In the genomic region with DNA sequence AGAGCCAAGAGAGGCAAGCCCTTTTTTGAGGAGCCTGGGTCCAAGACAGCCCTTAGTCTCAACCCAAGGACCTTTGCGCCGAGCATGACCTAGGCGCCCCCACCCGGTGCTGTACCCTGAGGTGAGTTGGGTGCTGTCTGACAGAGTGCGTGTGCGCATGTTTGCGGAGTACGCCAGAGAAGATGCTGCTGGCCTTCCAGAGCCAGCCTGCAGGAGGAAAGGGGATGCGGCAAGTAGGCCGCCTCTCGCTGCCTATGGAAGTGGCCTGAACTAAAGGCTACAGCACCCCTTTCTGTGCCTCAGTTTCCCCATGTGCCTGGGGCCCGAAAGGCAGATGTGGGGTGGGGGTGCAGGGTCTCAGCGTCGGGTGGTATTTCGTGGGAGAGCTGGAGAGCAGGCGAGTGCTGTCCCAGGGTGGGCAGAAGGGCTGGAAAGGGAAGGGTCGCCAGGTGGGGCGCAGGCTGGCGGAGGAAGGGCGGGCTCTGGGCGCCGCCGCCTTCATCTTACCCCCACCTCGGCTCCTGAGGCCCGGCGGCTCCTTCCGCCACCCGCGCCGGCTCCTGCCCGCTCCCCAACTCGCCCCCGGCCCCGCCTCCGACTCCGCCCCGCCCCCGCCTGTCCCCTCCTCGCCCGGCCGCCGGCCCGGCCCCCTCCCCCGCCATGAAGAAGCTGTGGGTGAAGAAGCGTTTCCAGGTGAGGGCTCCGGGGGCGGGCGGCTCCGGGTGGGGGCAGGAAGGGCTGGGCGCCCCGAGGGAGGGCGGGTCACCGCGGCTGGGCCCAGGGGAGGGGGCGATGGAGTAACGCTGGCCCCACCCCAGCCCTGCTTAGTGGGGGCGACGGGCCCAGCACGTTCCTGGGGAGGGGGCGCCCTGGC, we compare ENCODE assay signal across 8 mouse cellular contexts. TPM values are rescaled to one million over a fixed set of nuclear protein-coding genes. Genes with fewer than 3 reads are reported as not detected.
A peak's percentile ranks its signal among the peaks of the same experiment; 100 is the strongest.
DNase-seq lines count a peak whose midpoint lies in the region; ATAC-seq and TF ChIP-seq lines count a peak whose summit lies in the region.

No protein-coding gene starts in this region.

- no peaks in the 10 kb centered on the region for H3K36me3 ChIP-seq in intestine, embryonic 14.5 days (ENCODE audit: control insufficient read depth, insufficient read depth, low read length)

- DNase-seq in right cerebral cortex, adult 18-20 months = peak; percentile 62
- no peak for DNase-seq in right cerebral cortex, postnatal 36 days (ENCODE audit: low spot score in 2 of 2)
- peak; percentile 67 for DNase-seq in brain, embryonic 14.5 days (ENCODE audit: low read depth)
- no peak for DNase-seq in intestine, embryonic 14.5 days (ENCODE audit: low spot score)
- DNase-seq in lung, postnatal 10 days = peak; percentile 40
- DNase-seq in thymus, postnatal 25 days = peak; percentile 37
- no peak for DNase-seq in T-cell, adult 2 months (ENCODE audit: low spot score)

- H3K4me3 ChIP-seq in embryonic fibroblast, embryonic 13.5 days (ENCODE audit: insufficient read depth, low read length) = peak overlapping the region; percentile 68
- peak overlapping the region; percentile 63 for H3K4me3 ChIP-seq in intestine, embryonic 14.5 days (ENCODE audit: low read depth, low read length)

- TF ChIP-seq CTCF in brain, embryonic 14.5 days (IDR thresholded peaks at IDR 0.05; ENCODE audit: borderline replicate concordance, extremely low read depth, insufficient read depth, insufficient read length) = 0 out of 2 replicates have a peak, but pooled peaks have one; percentile 19
- TF ChIP-seq CTCF in embryonic fibroblast, embryonic 13.5 days (IDR thresholded peaks at IDR 0.05; ENCODE audit: borderline replicate concordance, insufficient read depth, low read length) = no peak

- peaks cover 6% of the 10 kb centered on the region; the same call in 1 of the 2 replicates for H3K27me3 ChIP-seq in intestine, embryonic 14.5 days (replicated peaks; ENCODE audit: control insufficient read depth, insufficient read depth, low read length)

- 4% methylated on average over 35 of the region's 60 CpGs for WGBS in intestine, embryonic 14.5 days

- peak overlapping the region; percentile 56; the same call in 1 of the 2 replicates for H3K27ac ChIP-seq in embryonic fibroblast, embryonic 13.5 days (ENCODE audit: insufficient read depth, low read length)
- H3K27ac ChIP-seq in intestine, embryonic 14.5 days (ENCODE audit: low read depth) = peak overlapping the region; percentile 63

- 0 out of 2 replicates have a peak, but pooled peaks have one; percentile 24 for TF ChIP-seq POLR2A in brain, embryonic 14.5 days (IDR thresholded peaks at IDR 0.05; ENCODE audit: borderline replicate concordance, extremely low read depth, insufficient read depth, insufficient read length, poor library complexity, severe bottlenecking)
- peak; percentile 24; the same call in 1 of the 2 replicates for TF ChIP-seq POLR2A in embryonic fibroblast, embryonic 13.5 days (IDR thresholded peaks at IDR 0.05; ENCODE audit: low read depth, low read length)

- peak; percentile 47 for ATAC-seq in intestine, embryonic 14.5 days (replicated peaks; ENCODE audit: low FRiP score, low TSS enrichment, low read depth)

- H3K4me1 ChIP-seq in embryonic fibroblast, embryonic 13.5 days (ENCODE audit: control insufficient read depth, insufficient read depth, low read length) = peaks cover 6% of the 10 kb centered on the region; the same call in 1 of the 2 replicates
- H3K4me1 ChIP-seq in intestine, embryonic 14.5 days (replicated peaks; ENCODE audit: control insufficient read depth, insufficient read depth, low read length) = peaks cover 22% of the 10 kb centered on the region; the same call in 1 of the 2 replicates

- H3K9ac ChIP-seq in intestine, embryonic 14.5 days (ENCODE audit: low read length) = peak overlapping the region; percentile 56

- no peaks in the 10 kb centered on the region for H3K9me3 ChIP-seq in intestine, embryonic 14.5 days (ENCODE audit: control insufficient read depth, low read length)

- peak overlapping the region; percentile 86 for H3K4me2 ChIP-seq in intestine, embryonic 14.5 days (ENCODE audit: low read length)

RNA-seq across cellular contexts. Expression of a gene that starts 6.6 kb away (rescaled TPM):
- polyA plus RNA-seq in brain, embryonic 14.5 days (2012; rRNA removed) = 49.2 and 56.1 TPM in 2 replicates
- polyA plus RNA-seq in embryonic fibroblast, embryonic 13.5 days (2011; ENCODE audit: insufficient read length, low read depth, missing spikeins) = 54.2 and 56.4 TPM in 2 replicates
- polyA plus RNA-seq in intestine, embryonic 14.5 days (2014; fragmentation: Nextera tagmentation; extraction: Ambion mirVana) = 46.7 and 55.2 TPM in 2 replicates

RNA-seq across cellular contexts. Expression of a gene that starts 21.6 kb away (rescaled TPM):
- polyA plus RNA-seq in brain, embryonic 14.5 days (2012; rRNA removed) = 1.0 and 1.4 TPM in 2 replicates
- 11.3 and 12.3 TPM in 2 replicates for polyA plus RNA-seq in embryonic fibroblast, embryonic 13.5 days (2011; ENCODE audit: insufficient read length, low read depth, missing spikeins)
- 72.4 and 73.2 TPM in 2 replicates for polyA plus RNA-seq in intestine, embryonic 14.5 days (2014; fragmentation: Nextera tagmentation; extraction: Ambion mirVana)

RNA-seq across cellular contexts. Expression of a gene that starts 54.0 kb away (rescaled TPM):
- 98.7 and 144 TPM in 2 replicates for polyA plus RNA-seq in brain, embryonic 14.5 days (2012; rRNA removed)
- 70.6 and 77.6 TPM in 2 replicates for polyA plus RNA-seq in embryonic fibroblast, embryonic 13.5 days (2011; ENCODE audit: insufficient read length, low read depth, missing spikeins)
- 69.4 and 72.1 TPM in 2 replicates for polyA plus RNA-seq in intestine, embryonic 14.5 days (2014; fragmentation: Nextera tagmentation; extraction: Ambion mirVana)

Comparison
In these comparisons a context has a peak if more than half of its experiments do, and no peak if none do; other contexts are left out.
1. DNase-seq: peak in right cerebral cortex, adult 18-20 months (single experiment), brain, embryonic 14.5 days (single experiment), lung, postnatal 10 days (single experiment) and thymus, postnatal 25 days (single experiment); none in right cerebral cortex, postnatal 36 days (0 of 2), intestine, embryonic 14.5 days (single experiment) and T-cell, adult 2 months (single experiment).